Mouse (Mus musculus): Measurements from ENCODE around the gene Zfp986. TPM values are rescaled to one million over a fixed set of nuclear protein-coding genes. Genes with fewer than 3 reads are reported as not detected.
"Not testable (repeated sequence)": the region's sequence is repeated elsewhere in the genome, so short reads cannot be mapped to it uniquely, and the experiment has no call there.

Gene Zfp986
- polyA plus RNA-seq (2016; fragmentation: Nextera tagmentation; extraction: Ambion mirVana) = not detected in 2 replicates

- not testable (repeated sequence) for H3K27me3 ChIP-seq; H3K36me3 ChIP-seq; H3K9me3 ChIP-seq; H3K4me2 ChIP-seq; ATAC-seq (ENCODE audit: insufficient number of reproducible peaks, insufficient read depth, low FRiP score, low TSS enrichment, low read depth); H3K4me3 ChIP-seq (replicated peaks); H3K4me1 ChIP-seq (replicated peaks); H3K9ac ChIP-seq (replicated peaks); H3K27ac ChIP-seq
- 76% methylated on average over 3 of the region's 3 CpGs for WGBS
These were observed at the start of gene Zfp986 for GRCm38 (mm10) chr4:145868494-145868893. Gene Zfp986, plus strand, starts transcription at chr4:145868794.

GRCm38 (mm10) chr4:145819946-145820345 lies 48.6 kb upstream of the Zfp986 start:
- H3K36me3 ChIP-seq; H3K4me2 ChIP-seq; H3K9me3 ChIP-seq; H3K4me1 ChIP-seq (replicated peaks); H3K9ac ChIP-seq (replicated peaks); H3K27me3 ChIP-seq; H3K27ac ChIP-seq; H3K4me3 ChIP-seq (replicated peaks): not testable (repeated sequence)
- no CpG with 5 or more reads among the region's 2 CpGs for WGBS
- peak; percentile 68; the same call in 1 of the 2 replicates for ATAC-seq (ENCODE audit: insufficient number of reproducible peaks, insufficient read depth, low FRiP score, low TSS enrichment, low read depth)

- ATAC-seq (ENCODE audit: insufficient number of reproducible peaks, insufficient read depth, low FRiP score, low TSS enrichment, low read depth); H3K27ac ChIP-seq; H3K36me3 ChIP-seq; H3K4me1 ChIP-seq (replicated peaks); H3K4me3 ChIP-seq (replicated peaks); H3K9ac ChIP-seq (replicated peaks); H3K27me3 ChIP-seq; H3K4me2 ChIP-seq; H3K9me3 ChIP-seq: not testable (repeated sequence)
- WGBS = 83% methylated on average over 2 of the region's 8 CpGs
These were observed 43.0 kb upstream of the Zfp986 start for GRCm38 (mm10) chr4:145825606-145826005.

GRCm38 (mm10) chr4:145831328-145832062 lies 37.1 kb upstream of the Zfp986 start:
- 90% methylated on average over 1 of the region's 14 CpGs for WGBS
- H3K9ac ChIP-seq (replicated peaks); H3K4me2 ChIP-seq; H3K4me1 ChIP-seq (replicated peaks); H3K4me3 ChIP-seq (replicated peaks); H3K36me3 ChIP-seq; H3K27me3 ChIP-seq; H3K27ac ChIP-seq: not testable (repeated sequence)
- H3K9me3 ChIP-seq = peaks cover 11% of the 10 kb centered on the region
- ATAC-seq (ENCODE audit: insufficient number of reproducible peaks, insufficient read depth, low FRiP score, low TSS enrichment, low read depth) = peak; percentile 71; the same call in 1 of the 2 replicates

- H3K27ac ChIP-seq; H3K9ac ChIP-seq (replicated peaks); H3K4me1 ChIP-seq (replicated peaks); H3K4me3 ChIP-seq (replicated peaks); H3K27me3 ChIP-seq; H3K4me2 ChIP-seq; H3K36me3 ChIP-seq: not testable (repeated sequence)
- peaks cover 16% of the 10 kb centered on the region for H3K9me3 ChIP-seq
- peak; percentile 27; the same call in 1 of the 2 replicates for ATAC-seq (ENCODE audit: insufficient number of reproducible peaks, insufficient read depth, low FRiP score, low TSS enrichment, low read depth)
- WGBS = 82% methylated on average over 9 of the region's 18 CpGs
These were observed 32.2 kb upstream of the Zfp986 start for GRCm38 (mm10) chr4:145836300-145836862.

GRCm38 (mm10) chr4:145836863-145837440 lies 31.6 kb upstream of the Zfp986 start:
- not testable (repeated sequence) for H3K36me3 ChIP-seq; H3K4me1 ChIP-seq (replicated peaks); H3K9ac ChIP-seq (replicated peaks); H3K27ac ChIP-seq; H3K4me2 ChIP-seq; H3K27me3 ChIP-seq; H3K4me3 ChIP-seq (replicated peaks)
- WGBS = 62% methylated on average over 54 of the region's 75 CpGs
- H3K9me3 ChIP-seq = peaks cover 16% of the 10 kb centered on the region
- peak; percentile 92 for ATAC-seq (ENCODE audit: insufficient number of reproducible peaks, insufficient read depth, low FRiP score, low TSS enrichment, low read depth)

GRCm38 (mm10) chr4:145846793-145847192 lies 21.8 kb upstream of the Zfp986 start:
- H3K9ac ChIP-seq (replicated peaks) = not testable (repeated sequence)
- ATAC-seq (ENCODE audit: insufficient number of reproducible peaks, insufficient read depth, low FRiP score, low TSS enrichment, low read depth) = peak; percentile 61; the same call in 1 of the 2 replicates

GRCm38 (mm10) chr4:145848183-145848890 lies 20.3 kb upstream of the Zfp986 start:
- WGBS = 77% methylated on average over 4 of the region's 4 CpGs
- not testable (repeated sequence) for H3K36me3 ChIP-seq; H3K4me2 ChIP-seq; ATAC-seq (ENCODE audit: insufficient number of reproducible peaks, insufficient read depth, low FRiP score, low TSS enrichment, low read depth); H3K9ac ChIP-seq (replicated peaks); H3K4me3 ChIP-seq (replicated peaks); H3K4me1 ChIP-seq (replicated peaks); H3K27me3 ChIP-seq; H3K27ac ChIP-seq
- H3K9me3 ChIP-seq = peaks cover 19% of the 10 kb centered on the region

More at GRCm38 (mm10) chr4:145846793-145847192, 21.8 kb upstream of the Zfp986 start:
- H3K27ac ChIP-seq; H3K4me2 ChIP-seq; H3K36me3 ChIP-seq; H3K4me3 ChIP-seq (replicated peaks); H3K4me1 ChIP-seq (replicated peaks); H3K27me3 ChIP-seq: not testable (repeated sequence)
- H3K9me3 ChIP-seq = peaks cover 19% of the 10 kb centered on the region

GRCm38 (mm10) chr4:145848891-145849214 lies 19.7 kb upstream of the Zfp986 start:
- 87% methylated on average over 3 of the region's 3 CpGs for WGBS
- H3K4me1 ChIP-seq (replicated peaks); H3K4me3 ChIP-seq (replicated peaks); H3K27ac ChIP-seq; H3K9ac ChIP-seq (replicated peaks); ATAC-seq (ENCODE audit: insufficient number of reproducible peaks, insufficient read depth, low FRiP score, low TSS enrichment, low read depth); H3K36me3 ChIP-seq; H3K4me2 ChIP-seq; H3K27me3 ChIP-seq: not testable (repeated sequence)
- peaks cover 19% of the 10 kb centered on the region for H3K9me3 ChIP-seq

- H3K4me3 ChIP-seq (replicated peaks); H3K4me2 ChIP-seq; H3K27ac ChIP-seq; ATAC-seq (ENCODE audit: insufficient number of reproducible peaks, insufficient read depth, low FRiP score, low TSS enrichment, low read depth); H3K36me3 ChIP-seq; H3K27me3 ChIP-seq; H3K9ac ChIP-seq (replicated peaks); H3K4me1 ChIP-seq (replicated peaks): not testable (repeated sequence)
- 66% methylated on average over 8 of the region's 9 CpGs for WGBS
- H3K9me3 ChIP-seq = peaks cover 19% of the 10 kb centered on the region
These were observed 17.2 kb upstream of the Zfp986 start for GRCm38 (mm10) chr4:145851421-145851820.

- H3K4me2 ChIP-seq; H3K4me3 ChIP-seq (replicated peaks); H3K27me3 ChIP-seq; ATAC-seq (ENCODE audit: insufficient number of reproducible peaks, insufficient read depth, low FRiP score, low TSS enrichment, low read depth); H3K9me3 ChIP-seq; H3K9ac ChIP-seq (replicated peaks); H3K27ac ChIP-seq; H3K36me3 ChIP-seq; H3K4me1 ChIP-seq (replicated peaks): not testable (repeated sequence)
- 90% methylated on average over 5 of the region's 8 CpGs for WGBS
These were observed 4.7 kb upstream of the Zfp986 start for GRCm38 (mm10) chr4:145863872-145864271.

Measured in limb, embryonic 12.5 days (tissue).